Mouse (Mus musculus) lung, postnatal 4 days (tissue): Measurements from ENCODE around the gene Exosc5.
A peak's percentile ranks its signal among the peaks of the same experiment; 100 is the strongest.

ENCODE experiments used
- DNase-seq, 2 experiments: peaks; one replicate each; pipeline ENCODE4 v3.0.0; 2021

Exosc5 gene

DNA sequence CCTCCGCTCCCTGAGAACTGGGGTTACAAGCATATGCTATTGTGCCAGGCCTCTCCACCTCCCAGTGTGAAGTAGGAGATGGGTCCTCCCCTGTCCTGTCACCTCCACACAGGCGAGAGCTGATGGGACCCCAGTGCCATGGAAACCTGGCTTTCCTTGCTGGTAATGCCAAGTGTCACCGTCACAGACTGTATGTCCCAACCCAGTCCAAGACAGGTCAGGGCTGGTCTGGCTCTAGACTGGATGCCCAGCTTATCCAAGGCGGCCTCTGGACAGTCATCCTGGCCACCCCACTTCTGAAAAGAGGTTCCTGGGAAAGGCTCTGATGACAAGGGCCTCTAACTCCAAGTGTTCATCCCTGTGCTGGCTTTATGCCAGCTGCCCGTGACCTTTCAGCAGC, 21.9 kb upstream of the Exosc5 start:
- no peak for DNase-seq

DNA sequence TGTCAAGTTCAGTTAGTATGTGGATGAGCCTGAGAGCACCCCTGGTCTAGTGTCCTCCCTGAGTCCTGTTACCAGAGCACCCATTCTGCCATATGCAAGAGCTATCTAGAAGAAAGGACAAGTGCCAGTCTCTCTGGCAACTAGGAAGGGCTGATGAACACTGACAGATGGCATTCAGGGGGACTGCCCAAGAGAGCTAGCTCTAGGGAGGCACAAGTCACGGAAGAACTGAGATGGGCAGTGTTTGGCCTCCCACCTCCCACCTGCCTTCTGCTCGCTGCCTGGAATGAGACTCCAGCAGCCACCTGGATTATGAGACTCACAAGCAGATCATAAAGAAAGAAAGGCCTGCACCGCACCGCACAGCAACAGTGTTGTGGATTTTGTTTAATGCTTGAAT, 19.2 kb upstream of the Exosc5 start:
- DNase-seq: no peak

DNA sequence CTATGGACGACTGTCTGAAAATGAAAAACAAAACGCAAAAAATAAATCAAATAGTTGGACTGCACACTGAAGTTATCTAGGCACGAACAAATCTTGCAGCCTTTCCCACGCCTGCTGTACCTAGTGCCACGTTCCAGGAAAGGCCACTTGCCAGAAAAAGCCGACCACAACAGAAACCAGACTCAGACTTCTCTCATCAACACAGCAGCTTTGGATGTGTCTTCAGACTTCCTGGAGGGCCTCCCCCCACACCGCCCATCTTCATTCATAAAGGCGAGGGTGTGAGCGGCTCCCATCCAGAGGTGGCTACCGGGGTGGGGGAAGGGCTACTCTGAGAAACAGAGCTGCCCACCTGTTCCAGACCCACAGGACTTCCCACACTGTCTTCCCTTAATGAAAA, 14.8 kb upstream of the Exosc5 start:
- no peak for DNase-seq

DNA sequence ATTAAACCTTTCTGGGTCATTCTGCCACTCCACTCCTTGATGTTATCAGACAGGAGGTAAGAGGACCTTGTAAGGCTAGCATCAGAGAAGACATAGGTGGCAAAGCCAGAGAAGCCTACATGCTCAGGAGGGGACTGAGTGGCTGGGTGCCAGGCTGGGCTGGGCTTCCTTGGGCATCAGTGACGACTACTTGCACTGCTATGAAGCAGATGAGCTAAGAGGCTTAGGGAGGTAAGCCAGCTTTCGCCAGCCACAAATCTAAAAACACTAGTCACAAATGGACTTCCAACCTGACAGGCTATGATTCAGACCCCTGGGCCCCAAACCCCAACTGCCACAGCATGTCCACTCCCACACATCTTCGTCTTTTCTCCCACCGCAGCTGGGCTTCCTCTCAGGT, 14.3 kb upstream of the Exosc5 start:
- DNase-seq: no peak

DNA sequence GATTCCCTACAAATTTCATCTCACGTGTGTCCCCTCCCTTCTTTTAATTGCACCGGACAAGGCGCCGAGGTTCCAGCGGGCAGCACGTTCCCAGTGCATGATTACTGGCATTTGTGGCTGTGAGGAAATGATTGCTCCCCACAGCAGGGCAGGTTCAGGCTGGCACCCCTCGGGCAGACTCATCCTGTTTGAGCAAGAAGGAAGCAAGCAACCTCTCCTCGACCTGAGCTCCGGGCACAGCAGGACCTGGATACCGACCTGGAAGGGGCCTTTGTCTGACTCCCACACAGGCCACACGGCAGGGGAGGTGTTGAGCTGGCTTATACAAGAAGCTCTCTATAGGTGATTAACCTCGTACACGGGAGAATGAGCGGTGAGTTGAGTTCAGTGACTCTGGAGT, 13.9 kb upstream of the Exosc5 start:
- DNase-seq: no peak

DNA sequence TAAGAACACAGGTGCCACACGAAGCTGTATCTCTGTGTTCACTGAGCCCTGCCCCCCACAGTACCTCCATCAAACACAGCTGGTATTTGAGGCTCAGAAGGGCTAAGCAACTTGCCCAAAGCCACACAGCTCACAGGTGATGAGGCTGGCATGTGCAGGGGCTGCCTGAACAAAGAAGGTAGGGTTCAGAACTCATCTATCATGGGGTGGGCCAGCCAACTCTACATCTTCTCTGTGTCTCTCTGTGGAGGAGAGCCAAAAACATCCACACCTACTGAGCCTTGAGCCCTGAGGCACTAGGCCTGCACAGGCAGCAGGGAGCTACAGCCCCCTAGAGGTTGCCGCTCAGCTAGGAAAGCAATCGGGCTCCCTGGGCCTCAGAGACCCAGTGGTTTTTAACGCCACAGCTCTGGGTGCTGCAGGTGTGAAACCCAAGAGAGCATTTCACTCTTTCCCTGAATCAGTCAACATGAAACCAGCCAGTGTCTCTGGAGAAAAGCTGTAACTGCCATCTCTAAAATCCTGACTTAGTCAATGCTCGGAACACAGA, 11.3 kb upstream of the Exosc5 start:
- DNase-seq: no peak

DNA sequence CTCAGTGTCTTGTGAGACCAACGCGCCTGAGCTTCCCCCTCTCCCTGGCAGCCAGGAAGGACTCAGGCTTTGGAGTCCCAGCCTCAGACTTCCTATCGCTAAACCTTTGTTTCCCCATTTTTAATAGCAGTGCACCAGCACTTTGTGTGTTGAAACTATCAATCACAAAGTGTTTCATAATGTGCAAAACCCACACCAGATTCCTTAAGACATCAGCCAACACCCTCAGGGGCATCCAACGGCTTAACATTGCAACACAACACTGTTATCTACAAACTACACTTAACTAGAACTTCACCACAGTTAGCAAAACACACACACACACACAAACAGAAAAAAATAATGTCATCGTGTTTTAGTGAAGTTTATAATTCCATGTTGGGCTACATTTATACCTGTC, 9.1 kb upstream of the Exosc5 start:
- DNase-seq: peak in 1 of 2 experiments; percentile 39

DNA sequence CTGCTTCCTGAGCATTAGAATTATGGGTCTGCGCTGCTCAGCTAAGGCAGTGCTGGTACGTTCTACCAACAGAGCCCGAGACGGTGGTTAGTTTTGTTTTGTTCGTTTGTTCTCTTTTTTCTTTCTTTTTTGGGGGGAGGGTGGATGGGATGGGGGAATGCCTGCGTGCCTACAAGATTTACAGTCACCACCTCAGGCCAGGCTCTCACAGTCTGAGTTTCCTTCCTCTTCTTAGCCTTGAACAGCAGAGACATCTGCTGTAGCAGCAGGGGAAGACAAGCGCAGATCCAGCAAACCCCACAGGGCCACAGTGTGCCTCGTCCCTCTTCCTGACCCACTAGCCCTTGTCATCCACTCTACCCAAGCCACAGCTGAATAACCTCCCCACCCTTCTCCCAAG, 7.7 kb upstream of the Exosc5 start:
- DNase-seq: peak in 1 of 2 experiments; percentile 39

DNA sequence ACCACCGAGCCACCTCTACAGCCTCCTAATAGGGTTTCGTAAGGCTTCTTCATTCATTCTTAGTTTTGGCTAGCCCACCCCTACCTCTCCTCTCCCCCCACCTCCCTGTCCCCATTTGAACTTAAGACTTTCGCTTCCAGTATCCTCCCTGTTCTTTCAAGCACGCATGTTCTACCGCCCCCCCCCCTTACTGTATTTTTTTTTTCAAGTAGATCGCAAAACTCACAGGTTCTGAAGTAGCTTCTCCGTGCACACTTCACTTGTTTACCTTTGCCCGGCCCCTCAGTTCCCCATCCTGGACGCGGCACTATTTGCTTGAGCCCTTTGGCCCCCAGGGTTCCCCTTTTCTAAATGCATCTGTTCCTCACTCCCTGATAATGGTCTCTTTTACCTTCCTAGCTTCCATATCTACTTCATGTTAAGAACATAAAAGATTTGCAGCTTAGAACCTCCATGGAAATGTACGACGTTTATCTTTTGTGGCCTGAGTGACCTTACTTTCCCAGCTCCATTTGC, 6.7 kb upstream of the Exosc5 start:
- no peak for DNase-seq

DNA sequence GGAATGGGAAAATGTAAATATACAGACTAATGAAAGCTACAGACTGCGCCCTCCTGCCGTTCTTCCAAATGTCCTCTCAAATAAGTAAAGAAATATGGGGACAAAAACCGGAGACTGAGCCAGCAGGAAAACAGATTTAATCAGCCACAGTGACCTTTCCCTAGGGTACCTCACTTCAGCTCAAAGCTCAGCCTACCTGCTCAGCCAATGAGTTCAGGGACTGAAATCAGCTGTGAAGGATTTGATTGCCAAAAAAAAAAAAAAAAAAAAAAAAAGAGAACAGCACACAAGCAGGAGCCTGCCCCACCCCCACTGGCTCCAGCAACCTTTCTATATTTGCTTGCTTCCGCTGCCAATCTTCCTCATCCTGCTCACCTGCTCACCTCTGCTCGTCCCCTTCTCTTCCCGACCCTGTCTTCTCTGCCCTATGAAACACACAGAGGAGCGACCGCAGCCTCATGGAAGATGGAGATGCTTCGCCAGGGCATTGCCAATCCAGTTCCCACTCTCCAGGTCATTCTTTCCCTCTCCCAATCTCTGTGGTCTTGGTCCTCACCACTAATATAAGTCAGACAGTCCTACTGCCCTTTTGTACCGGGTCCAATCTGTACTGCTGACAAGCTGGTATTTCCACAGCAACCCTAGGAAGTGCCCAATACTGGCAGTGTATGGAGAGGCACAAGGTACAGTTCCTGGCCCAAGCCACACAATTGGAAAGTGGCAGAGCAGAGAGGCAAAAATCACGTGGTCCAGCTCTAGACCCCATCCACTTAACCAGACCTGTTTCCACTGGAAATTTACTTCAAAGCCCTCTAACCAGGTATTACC, 3.1 kb upstream of the Exosc5 start:
- DNase-seq: no peak

DNA sequence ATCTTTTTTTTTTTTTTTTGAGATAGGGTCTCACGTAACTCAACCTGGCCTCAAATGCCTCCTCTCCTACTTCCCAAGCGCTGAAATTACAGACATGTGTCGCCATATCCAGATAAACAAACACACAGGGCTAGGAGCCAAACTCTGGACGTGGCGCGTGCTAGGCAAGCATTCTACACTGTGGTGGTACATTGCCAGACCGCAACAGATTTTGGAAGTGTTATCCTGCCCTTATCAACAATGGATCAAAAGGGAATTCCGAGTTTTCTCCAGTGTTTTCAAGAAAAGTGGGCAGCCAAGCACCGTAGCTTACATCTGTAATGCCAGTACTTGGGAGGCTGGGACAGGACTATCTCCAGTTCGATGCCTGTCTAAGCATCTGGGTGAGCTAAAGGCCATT, 1.2 kb upstream of the Exosc5 start:
- no peak for DNase-seq

DNA sequence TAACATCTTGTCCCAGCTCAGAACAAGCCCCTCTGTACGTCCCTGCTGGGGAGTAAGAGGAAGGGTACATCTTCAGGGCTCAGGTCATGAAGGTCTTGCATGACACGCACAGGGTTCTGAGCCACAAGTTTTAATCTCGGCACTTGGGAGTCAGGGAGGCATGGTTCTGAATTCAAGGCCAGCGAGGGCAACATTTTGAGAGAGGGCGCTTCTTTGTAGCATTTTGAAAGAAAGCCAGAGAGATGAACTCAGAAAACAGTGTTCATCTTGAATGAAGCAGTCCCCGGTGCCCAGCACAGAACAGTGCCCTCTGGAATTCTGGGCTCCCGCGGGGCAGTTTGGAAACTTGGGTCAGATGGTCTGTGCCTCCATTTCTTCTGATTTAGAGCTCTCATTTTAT, 7.4 kb downstream of the Exosc5 start:
- no peak for DNase-seq

DNA sequence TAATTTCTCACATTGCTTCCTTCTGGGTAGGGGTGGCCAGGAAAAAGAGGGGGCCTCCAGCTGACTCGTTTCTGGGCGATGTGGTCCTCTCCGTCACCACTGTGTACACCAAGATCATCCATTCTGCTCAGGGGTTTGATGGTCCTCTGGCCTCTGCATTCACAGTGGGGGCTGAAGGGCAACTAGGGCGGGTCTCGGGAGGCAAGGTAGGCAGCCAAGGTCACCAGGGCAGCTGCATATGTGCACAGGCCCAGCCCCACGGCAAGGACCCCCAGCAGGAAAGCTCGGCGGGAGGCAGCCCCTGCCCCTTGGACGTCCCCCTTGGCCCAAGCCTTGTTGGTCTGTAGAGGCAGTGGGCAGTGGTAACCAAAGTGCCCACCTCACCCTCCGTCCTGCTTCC, 10.2 kb downstream of the Exosc5 start:
- no peak for DNase-seq

DNA sequence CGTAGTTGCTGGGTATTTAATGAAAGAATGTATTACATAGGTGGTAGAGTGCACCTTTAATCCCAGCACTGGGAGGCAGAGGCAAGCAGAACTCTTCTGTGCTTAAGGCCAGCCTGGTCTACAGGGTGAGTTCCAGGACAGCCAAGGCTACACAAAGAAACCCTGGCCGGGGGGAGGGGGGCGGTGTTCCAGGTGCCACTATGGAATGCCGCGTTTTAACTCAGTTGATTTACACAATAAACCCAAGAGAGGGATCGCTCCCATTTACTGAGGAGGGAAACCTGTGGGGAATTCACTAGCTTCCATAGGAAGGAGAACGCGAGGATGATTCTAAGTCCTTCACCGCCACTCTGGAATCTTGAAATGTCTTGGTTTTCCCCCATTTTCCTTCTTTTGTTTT, 10.7 kb downstream of the Exosc5 start:
- DNase-seq: no peak

DNA sequence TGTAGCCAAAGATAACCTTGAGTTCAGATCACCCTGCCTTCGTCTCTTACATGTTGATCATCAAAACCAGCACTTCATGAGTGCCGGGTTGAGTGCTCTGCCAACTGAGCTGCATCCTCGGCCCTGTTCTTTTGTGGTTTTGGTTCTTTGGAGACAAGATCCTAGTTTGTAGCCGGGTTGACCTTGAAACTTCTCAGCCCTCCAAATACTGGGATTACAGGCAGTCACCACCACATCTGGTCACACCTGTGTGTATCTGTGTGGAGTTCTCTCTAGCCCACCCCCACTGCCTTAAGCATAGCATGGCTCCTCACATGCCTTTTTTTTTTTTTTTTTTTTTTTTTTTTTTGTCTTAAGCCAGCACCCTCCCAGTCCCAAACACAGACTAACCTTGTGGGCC, 11.1 kb downstream of the Exosc5 start:
- DNase-seq: no peak

DNA sequence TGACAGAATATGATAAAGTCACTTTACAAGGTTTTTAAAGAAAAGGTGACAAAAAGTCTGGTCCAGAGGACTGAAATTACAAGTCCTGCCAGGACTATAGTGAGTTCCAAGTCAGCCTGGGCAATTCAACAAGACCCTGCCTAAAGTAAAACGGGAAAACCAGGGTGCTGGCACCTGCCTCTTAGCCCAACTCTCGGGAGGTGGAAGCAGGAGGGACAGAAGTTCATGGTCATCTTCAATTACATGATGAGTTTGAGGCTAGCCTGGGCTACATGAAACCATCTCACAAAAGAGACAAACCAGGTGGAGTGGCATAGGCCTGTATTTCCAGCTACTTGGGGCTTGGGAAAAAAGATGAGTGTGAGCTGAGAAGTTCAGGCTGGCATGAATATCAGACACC, 12.7 kb downstream of the Exosc5 start:
- no peak for DNase-seq

DNA sequence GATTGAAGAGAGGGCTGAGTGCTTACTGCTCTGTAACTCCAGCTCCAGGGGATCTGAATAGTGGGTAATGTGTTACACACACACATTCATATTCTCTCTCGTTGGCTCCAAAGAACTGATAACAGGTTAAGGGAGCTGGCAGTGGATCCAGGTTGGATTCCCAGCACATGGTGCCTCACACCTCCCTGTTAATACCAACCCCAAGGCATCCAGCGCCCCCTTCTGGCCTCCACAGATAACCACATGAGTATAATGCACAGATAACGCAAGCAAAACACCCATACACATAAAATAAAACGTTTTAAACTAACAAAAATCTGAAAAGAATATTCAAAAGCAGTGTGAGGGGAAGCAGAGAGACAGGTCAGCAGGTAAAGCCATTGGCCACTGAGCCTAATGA, 13.5 kb downstream of the Exosc5 start:
- no peak for DNase-seq

DNA sequence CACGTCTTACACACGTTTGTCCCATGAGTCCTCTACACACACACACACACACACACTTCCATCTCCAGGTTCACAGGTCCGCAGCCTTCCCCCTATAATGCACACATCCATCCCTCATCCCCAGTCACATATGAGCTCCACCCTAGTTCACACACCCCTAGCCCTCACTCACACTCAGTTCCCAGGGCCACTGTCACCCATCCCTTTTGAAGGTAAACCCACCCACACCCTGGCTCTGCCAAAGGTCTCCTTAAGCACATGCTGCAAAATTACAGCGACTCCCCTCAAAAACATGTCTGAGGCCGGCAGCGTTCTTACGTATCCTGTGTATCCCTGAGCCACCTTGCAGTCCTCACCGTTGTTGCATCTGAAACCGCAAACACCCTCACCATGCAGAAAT, 15.3 kb downstream of the Exosc5 start:
- no peak for DNase-seq

DNA sequence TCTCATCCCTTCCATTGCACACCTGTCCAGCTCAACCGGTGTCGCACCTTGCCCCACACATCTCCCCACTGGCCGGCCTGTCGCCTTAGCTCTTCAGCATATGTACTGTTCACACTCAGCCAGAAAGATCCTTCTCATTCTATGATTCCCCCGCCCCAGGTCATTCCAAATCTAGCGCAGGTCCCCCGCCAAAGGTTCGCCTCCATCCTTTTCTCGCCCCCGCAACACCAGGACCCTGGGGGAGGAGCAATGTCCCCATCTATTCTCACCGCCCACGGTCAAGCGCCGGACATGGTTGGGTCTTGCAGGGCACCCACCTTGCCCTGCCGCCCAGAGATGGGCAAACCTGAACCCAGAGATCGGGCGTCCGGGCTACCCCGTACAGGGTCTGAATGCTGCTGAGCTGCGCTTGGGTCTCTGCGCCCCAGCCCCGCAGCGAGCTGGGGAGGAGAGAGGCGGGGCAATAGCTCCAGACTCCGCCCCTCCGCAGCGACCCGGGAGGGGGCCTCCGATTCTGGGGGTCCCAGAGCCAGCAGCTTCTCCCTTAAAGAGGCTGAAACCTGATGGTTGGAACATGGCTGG, 15.8 kb downstream of the Exosc5 start, which contains the start of gene Tmem91:
TSS of gene Tmem91 (minus strand) at position 448 of the 582 bp plus-strand sequence.
- no peak for DNase-seq

DNA sequence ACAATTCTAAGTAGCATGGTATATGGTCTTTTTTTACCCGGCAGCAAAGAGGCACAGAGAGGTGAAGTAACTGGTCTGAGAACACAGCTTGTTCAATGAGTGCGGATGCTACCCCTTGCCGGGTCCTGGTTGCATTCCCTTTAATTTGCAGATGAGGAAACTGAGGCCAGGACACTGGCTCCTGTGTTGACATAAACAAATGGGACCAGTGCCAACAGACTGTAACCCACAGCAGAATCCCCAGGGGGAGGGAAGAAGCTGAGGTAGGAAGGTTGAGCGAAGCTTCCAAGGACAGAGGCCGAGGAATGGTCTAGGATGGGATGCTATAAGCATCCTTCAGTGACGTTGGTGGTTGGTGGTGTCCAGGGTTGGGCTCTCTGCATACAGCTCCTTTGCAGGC, 16.4 kb downstream of the Exosc5 start:
- DNase-seq: no peak

DNA sequence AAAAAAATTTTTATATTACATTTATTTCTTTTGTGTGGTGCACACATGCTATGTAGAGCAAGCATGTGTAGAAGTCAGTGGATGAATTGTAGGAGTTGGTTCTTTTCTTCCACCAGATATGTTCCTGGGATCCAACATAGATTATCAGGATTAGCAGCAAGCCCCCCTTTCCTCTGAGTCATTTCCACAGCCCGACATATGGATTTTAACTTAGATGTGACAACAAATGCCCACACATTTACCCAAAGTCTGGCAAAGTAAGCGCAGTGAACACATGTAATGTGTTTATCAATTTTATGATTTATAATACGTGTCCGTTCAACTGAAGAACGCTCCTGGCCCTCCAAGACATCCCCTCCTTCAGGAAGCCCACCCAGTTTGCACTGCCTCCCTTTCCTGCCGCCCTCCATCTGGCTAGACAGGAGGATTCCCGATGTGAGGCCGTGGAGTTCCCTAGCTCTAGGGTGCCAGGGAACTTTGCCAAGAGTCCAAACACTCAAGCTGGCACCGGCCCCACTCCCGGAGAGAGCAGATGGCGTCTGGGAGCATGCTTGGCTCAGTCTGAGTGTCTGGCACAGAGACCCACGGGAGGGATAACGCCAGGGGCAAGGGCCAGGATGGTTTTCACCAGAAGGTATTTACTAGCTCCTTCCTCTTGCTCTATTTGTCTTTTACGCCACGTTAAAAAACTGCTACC, 17.3 kb downstream of the Exosc5 start:
- peak; percentile 87 to 92 for DNase-seq

DNA sequence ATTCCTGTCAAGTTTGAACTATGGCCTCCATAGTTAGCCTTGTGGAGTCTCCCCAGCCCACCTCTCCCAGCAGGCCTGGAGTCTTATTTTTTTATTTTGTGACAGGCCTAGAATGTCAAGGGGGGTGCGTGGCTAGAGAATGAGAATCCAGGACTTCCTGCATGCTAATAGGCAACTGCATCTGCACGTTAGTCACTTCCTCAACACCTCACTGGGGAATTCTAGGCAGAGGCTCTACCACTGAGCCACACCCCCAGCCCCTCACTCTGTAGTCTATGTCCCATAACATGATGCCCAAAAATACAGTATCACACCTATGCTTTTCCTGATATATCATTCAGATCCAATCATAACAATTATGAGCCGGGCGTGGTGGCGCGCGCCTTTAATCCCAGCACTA, 18.0 kb downstream of the Exosc5 start:
- DNase-seq: no peak

DNA sequence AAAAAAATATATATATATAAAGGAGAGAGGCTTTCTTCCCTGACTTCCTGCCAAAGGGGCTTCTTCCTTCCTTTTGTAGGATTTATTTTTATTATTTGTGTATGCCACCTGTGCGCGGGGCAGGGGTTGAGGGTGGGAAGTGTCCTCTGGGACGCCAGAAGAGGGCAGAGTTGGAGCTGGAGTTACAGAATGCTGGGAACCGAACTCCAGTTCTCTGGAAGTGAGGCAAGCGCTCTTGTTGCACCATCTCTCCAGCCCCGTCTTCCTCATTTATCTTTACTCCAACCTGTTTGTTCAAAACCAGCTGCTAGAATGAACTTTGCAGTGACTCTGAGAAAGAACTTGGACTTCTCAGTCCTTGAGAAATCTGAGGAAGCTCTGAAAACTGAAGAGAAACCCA, 21.0 kb downstream of the Exosc5 start:
- DNase-seq: peak; percentile 39 to 53
